Mouse (Mus musculus) heart, embryonic 10.5 days (tissue): Measurements from ENCODE around the gene A930018P22Rik. TPM values are rescaled to one million over a fixed set of nuclear protein-coding genes. Genes with fewer than 3 reads are reported as not detected.

ENCODE experiments used
- polyA plus RNA-seq: library from polyadenylated mRNA; unstranded; fragments of >200 nt; fragmentation: Nextera tagmentation; extraction: Ambion mirVana; gene quantifications from 2 replicates; pipeline ENCODE4 v1.2.1, GENCODE M21; 2016

The A930018P22Rik gene
- polyA plus RNA-seq, 1 experiment from 2014 or later = 0.55 TPM

Other genes starting within 250 kb of the A930018P22Rik start
- gene Lmo2, start 164.8 kb upstream of the A930018P22Rik start, polyA plus RNA-seq = 21.7 and 35.2 TPM in 2 replicates
- gene Fbxo3, start 95.0 kb upstream of the A930018P22Rik start, polyA plus RNA-seq = 46.2 and 46.3 TPM in 2 replicates
- gene 4931422A03Rik, start 94.4 kb upstream of the A930018P22Rik start, polyA plus RNA-seq = 1.5 and 1.9 TPM in 2 replicates
- not detected in 2 replicates for gene Gm10912, start 56.9 kb upstream of the A930018P22Rik start, polyA plus RNA-seq
- not detected in 2 replicates for gene Gm10799, start 54.2 kb upstream of the A930018P22Rik start, polyA plus RNA-seq
- 4.3 and 8.4 TPM in 2 replicates for gene Cd59b, start 52.9 kb upstream of the A930018P22Rik start, polyA plus RNA-seq
- 70.8 and 82.0 TPM in 2 replicates for gene Cd59a, start 27.0 kb upstream of the A930018P22Rik start, polyA plus RNA-seq